Mouse (Mus musculus) spleen, adult 12 weeks (tissue): Measurements from ENCODE around the gene Spred2.
"Not testable (repeated sequence)": the region's sequence is repeated elsewhere in the genome, so short reads cannot be mapped to it uniquely, and the experiment has no call there.

Experiments
- DNase-seq: peaks from one replicate; pipeline ENCODE4 v3.0.0; 2022; ENCODE audit warnings: low spot score

The Spred2 gene

GRCm38 (mm10) chr11:20054617-20055016 is 130.4 kb downstream of the Spred2 start:
- no peak for DNase-seq

DNA sequence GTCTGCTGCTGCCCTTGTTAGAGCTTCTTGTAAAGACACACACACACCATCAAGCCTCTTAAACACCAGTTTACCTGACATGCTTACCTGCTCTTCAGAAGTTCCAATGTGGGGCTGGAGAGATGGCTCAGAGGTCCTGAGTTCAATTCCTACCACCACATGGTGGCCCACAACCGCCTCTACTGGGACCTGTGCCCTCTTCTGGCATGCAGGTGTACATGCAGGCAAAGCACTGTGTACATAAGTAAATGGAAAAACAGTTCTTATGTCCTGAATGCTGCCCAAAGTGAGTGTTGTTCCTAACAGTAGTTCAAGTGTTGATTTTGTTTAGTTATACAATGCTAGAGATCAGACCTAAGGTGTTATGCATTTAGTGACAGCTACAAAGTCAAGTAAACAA is 132.0 kb downstream of the Spred2 start:
- no peak for DNase-seq

- DNase-seq: no peak
These were observed 133.3 kb downstream of the Spred2 start for GRCm38 (mm10) chr11:20057429-20057828.

GRCm38 (mm10) chr11:20059736-20060135 is 135.6 kb downstream of the Spred2 start:
- DNase-seq: no peak

DNA sequence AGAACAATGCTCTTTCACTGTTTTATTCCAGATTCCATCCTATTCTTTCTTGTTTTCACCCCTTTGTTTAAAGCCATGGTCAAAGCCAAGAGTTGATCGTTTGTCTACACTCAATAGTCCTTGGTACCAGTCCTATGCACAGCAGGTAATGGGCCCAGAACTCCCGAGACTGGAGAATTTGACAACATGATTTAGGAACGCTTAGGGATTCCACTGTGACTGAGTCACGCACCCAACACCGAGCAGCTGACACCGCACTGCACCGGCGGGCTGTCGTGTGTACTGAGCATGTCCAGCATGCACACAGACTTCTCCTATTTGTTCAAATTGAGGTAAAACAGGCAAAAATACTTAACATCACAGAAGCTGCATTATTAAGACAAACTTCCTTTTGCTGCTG is 138.6 kb downstream of the Spred2 start:
- DNase-seq: not testable (repeated sequence)

- not testable (repeated sequence) for DNase-seq
These were observed 139.9 kb downstream of the Spred2 start for GRCm38 (mm10) chr11:20064086-20064485.

DNA sequence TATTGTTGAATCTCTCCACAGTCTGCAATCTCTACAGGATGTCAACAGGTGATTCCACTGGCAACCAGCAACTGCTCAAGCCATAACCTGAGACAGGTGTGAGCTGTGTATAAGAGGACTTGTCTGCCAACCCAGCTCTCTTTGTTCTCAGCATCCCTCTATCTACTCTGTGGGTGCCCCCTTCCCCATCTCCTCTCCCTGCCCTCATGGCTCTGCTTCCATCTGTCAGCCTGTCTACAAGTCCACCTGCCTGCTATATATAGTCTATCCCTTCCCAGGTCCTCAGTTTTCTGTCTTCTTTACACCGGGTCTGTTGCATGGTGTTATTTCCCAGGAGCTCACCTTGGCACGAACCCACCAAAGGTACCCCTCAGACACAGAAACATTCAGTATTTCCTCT is 140.8 kb downstream of the Spred2 start:
- DNase-seq: no peak

DNA sequence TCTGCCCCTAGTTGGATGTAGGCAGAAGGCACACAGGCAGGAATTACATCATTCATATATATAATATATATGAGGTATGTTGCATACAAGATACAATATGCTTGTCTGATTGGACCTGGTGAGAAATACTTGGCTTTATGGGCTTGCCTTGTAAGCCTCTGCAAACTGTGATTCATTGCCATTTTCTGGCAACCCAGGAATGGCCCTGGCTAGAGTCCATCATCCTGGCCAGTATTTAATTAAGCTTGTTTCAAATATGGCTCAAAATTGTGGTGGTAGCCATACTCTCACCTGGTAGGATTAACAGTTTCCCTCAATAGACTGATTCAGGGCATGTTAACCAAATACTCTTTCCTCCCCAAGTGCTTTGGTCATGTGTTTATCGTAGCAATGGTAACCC is 141.9 kb downstream of the Spred2 start:
- DNase-seq: no peak

DNA sequence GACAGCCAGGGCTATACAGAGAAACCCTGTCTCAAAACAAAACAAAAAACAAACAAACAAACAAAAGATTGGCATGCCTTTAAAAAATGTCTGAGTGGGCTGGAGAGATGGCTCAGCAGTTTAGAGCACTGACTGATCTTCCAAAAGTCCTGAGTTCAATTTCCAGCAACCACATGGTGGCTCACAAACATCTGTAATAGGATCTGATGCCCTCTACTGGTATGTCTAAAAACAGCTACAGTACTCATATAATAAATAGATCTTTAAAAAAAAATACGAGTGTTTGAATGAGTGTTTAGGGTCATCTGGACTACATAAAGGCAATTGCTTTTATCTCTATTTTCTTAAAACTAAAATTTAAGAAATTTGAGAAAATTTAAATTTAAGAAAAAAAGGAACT is 143.3 kb downstream of the Spred2 start:
- no peak for DNase-seq

DNA sequence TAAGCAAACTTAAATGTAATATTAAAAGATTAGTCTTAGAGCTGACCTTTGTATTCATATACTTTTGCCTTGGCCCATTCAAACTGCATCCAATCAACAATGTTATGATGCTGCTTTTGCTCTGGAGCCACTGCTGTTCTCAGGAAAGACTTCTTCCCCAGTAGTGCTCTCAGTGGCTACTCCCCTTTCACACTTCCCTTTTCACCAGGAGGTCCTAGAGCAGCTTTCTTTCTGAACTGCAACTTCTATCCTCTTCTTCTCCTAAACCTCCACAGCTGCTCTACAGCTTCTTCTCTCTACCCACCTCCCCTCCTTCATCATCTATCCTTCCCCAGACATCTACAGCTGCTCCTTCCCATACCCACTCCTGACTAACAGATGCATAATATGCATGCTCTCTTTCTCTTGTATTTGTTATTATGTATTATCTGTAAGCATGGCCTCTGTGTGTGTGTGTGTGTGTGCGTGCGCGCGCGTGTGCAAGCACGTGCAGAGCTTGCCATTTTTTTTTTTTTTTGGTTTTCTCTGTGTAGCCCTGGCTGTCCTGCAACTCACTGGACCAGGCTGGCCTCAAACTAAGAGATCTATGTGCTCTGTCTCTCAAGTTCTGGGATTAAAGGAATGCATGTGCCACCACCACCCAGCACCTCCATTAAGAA is 144.3 kb downstream of the Spred2 start:
- no peak for DNase-seq

GRCm38 (mm10) chr11:20072174-20072573 is 148.0 kb downstream of the Spred2 start:
- no peak for DNase-seq

- no peak for DNase-seq
These were observed 148.7 kb downstream of the Spred2 start for GRCm38 (mm10) chr11:20072826-20073225.
